Mouse (Mus musculus) forebrain, embryonic 16.5 days (tissue): ENCODE data around the gene Fry. TPM values are rescaled to one million over a fixed set of nuclear protein-coding genes. Genes with fewer than 3 reads are reported as not detected.

Experiments used
- ATAC-seq: fragments of 200-750 bp; cut with Nextera tagmentation; 2 replicates; pipeline ENCODE4 v1.8.0; 2017; ENCODE audit warnings: mild to moderate bottlenecking, moderate library complexity
- H3K27ac ChIP-seq: fragments of 300-500 bp; sonication (generic); 2 replicates; pipeline ENCODE4 v1.5.1; 2014; ENCODE audit warnings: low read length, control low read depth
- H3K27me3 ChIP-seq: fragments of 300-500 bp; sonication (generic); replicated peaks from 2 replicates; pipeline ENCODE4 v1.6.1; 2014; ENCODE audit warnings: low read length; ENCODE audit not compliant: control insufficient read depth, insufficient read depth
- H3K36me3 ChIP-seq: fragments of 300-500 bp; sonication (generic); 2 replicates; pipeline ENCODE4 v1.6.1; 2014; ENCODE audit not compliant: control insufficient read depth, insufficient read depth
- H3K4me1 ChIP-seq: fragments of 300-500 bp; sonication (generic); replicated peaks from 2 replicates; pipeline ENCODE4 v1.6.1; 2014; ENCODE audit warnings: low read length; ENCODE audit not compliant: control insufficient read depth, insufficient read depth
- H3K4me2 ChIP-seq: fragments of 300-500 bp; sonication (generic); 2 replicates; pipeline ENCODE4 v1.6.1; 2014; ENCODE audit warnings: mild to moderate bottlenecking, low read length, control low read depth
- H3K4me3 ChIP-seq: fragments of 300-500 bp; sonication (generic); replicated peaks from 2 replicates; pipeline ENCODE4 v1.5.1; 2014; ENCODE audit warnings: mild to moderate bottlenecking, low read length, control low read depth
- H3K9ac ChIP-seq: fragments of 300-500 bp; sonication (generic); replicated peaks from 2 replicates; pipeline ENCODE4 v1.6.1; 2014; ENCODE audit warnings: low read depth, low read length, control low read depth
- H3K9me3 ChIP-seq: fragments of 300-500 bp; sonication (generic); 2 replicates; pipeline ENCODE4 v1.6.1; 2016; ENCODE audit warnings: low read length; ENCODE audit not compliant: control insufficient read depth
- WGBS: fragments of 180-500 bp; shearing (Covaris S2); extraction: QIAGEN DNeasy Blood & Tissue Kit; methylation state at CpG from one replicate; pipeline ENCODE4 v1.1.7; 2014; 5-methylcytosine and 5-hydroxymethylcytosine counted together
- polyA plus RNA-seq: library from polyadenylated mRNA; unstranded; fragments of >200 nt; fragmentation: Nextera tagmentation; extraction: Ambion mirVana; gene quantifications from 2 replicates; pipeline ENCODE4 v1.2.1, GENCODE M21; 2015

Fry gene
- polyA plus RNA-seq, 1 experiment from 2014 or later: 45.4 TPM

DNA sequence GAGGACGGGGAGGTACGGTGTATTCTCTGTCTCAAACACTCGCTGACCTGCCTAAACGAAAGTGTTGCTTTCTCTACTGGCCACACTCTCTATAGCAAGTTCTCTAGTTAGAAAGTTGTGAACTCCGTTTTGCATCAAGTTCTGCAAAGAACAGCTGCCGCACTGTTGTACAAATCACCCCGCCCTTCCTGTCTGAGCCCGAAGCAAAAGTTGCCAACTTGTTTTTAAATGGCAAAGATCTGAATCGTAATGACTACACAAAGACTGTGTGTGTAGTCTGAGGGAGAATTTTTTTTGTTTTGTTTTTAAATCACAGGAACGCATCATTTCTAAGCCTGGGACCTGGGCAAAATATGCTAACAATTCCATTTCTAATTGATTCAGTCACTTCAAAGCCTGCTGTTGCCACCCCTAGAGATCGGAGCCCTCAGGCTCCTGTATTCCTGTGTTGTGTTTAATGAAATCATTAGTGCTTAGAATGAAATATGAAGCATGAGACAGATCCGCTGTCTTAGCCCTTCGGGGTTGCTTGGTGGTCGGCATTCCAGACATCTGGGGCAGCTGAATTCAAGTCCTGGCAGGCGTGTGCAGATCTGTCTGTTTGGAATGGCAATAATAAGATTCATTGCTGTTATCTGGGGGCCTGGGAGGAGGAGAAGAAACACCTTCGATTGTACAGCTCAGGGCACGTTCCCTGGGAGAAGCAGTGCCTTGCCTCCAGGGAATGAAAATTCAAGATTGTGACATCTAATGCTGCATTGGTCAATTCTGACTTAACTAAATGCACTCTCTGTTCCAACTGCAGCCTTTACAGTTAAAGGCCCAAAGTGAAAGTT is 339.7 kb downstream of the Fry start:
- H3K27me3 ChIP-seq: no peaks in the 10 kb centered on the region
- H3K4me3 ChIP-seq: no peak overlapping the region
- no peak overlapping the region for H3K27ac ChIP-seq
- H3K9me3 ChIP-seq: no peaks in the 10 kb centered on the region
- H3K4me2 ChIP-seq: no peak overlapping the region
- H3K4me1 ChIP-seq: no peaks in the 10 kb centered on the region
- H3K9ac ChIP-seq: no peak overlapping the region
- H3K36me3 ChIP-seq: peaks cover 29% of the 10 kb centered on the region
- whole genome bisulfite sequencing: 60% methylated on average over 17 of the region's 17 CpGs
- no peak for ATAC-seq

DNA sequence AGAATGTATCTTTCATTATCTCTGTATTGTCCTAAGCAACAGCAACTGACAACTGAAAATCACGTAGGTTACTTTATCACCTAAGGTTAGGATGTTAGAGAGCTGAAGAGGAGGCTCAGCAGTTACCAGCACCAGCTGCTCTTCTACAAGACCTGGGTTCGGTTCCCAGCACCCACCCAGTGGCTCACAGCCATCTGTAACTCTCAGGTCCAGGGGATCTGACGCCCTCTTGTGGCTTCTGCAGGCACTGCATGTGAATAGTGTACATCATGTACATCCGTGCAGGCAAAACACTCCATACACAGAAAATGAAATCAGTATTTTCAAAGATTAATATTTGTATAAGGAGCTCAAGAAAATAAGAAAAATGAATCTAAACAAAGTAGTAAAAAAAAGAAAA is 341.4 kb downstream of the Fry start:
- ATAC-seq: no peak
- Histone ChIP-seq H3K4me2 (no peak overlapping the region), H3K9me3 (no peaks in the 10 kb centered on the region), H3K36me3 (peaks cover 17% of the 10 kb centered on the region), H3K27me3 (no peaks in the 10 kb centered on the region), H3K4me1 (no peaks in the 10 kb centered on the region), H3K9ac (no peak overlapping the region), H3K27ac (no peak overlapping the region), H3K4me3 (no peak overlapping the region)
- WGBS: 77% methylated on average over 4 of the region's 4 CpGs

DNA sequence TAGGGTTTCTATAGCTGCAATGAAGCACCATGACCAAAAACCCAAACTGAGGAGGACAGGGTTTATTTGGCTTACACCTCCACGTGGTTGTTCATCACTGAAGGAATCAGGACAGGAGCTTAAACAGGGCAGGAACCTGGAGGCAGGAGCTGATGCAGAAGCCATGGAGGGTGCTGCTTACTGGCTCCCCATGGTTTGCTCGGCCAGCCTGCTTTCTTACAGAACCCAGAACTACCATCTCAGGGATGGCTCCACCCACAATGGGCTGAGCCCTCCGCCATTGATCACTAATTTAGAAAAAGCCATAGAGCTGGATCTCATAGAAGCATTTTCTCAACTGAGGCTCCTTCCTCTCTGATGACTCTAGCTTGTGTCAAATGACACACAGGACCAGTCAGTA is 346.3 kb downstream of the Fry start:
- Histone ChIP-seq H3K9ac (no peak overlapping the region), H3K4me2 (no peak overlapping the region), H3K27me3 (no peaks in the 10 kb centered on the region), H3K27ac (no peak overlapping the region), H3K4me3 (no peak overlapping the region), H3K36me3 (peaks cover 8% of the 10 kb centered on the region), H3K4me1 (no peaks in the 10 kb centered on the region), H3K9me3 (no peaks in the 10 kb centered on the region)
- no peak for ATAC-seq
- 55% methylated on average over 3 of the region's 3 CpGs for WGBS

DNA sequence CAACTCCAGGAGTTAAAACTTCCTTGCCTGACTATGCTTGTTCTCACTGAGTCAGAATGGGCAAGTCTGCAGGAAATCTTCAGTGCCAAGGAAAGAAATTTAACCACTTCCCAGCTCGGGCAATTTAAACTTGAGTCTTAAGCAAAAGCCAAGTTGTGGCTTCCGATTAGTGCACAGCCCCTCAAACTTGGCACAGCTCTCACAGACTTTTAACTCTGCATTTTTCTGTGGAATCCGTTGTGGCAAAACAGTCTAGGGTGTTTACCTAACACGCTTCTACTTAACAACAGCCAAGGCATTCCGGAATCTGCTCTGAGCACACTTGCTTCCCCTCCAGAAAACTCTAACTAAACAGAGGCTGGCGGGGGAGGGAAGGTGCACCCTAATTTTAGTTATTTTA is 346.8 kb downstream of the Fry start:
- no peaks in the 10 kb centered on the region for H3K9me3 ChIP-seq
- no peak overlapping the region for H3K4me2 ChIP-seq
- no peak overlapping the region for H3K9ac ChIP-seq
- 77% methylated on average over 6 of the region's 6 CpGs for WGBS
- H3K4me1 ChIP-seq: no peaks in the 10 kb centered on the region
- H3K27me3 ChIP-seq: no peaks in the 10 kb centered on the region
- no peak overlapping the region for H3K27ac ChIP-seq
- H3K4me3 ChIP-seq: no peak overlapping the region
- H3K36me3 ChIP-seq: peaks cover 8% of the 10 kb centered on the region
- ATAC-seq: no peak

DNA sequence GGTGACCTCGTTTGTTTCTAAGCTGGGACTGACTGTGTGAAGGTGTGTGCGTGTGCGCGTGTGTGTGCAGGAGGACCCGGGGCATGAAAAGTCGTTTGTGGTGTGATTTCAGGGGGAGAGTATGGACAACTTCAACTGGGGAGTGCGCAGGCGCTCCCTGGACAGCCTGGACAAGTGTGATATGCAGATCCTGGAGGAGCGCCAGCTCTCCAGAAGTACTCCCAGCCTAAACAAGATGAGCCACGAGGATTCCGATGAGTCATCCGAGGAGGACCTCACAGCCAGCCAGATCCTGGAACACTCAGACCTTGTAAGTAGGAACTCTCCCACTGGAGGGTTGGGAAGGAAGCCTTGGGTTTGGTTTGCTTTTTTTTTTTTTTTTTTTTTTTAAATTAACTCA is 347.7 kb downstream of the Fry start:
- no peak overlapping the region for H3K9ac ChIP-seq
- WGBS: 76% methylated on average over 12 of the region's 12 CpGs
- no peak overlapping the region for H3K4me2 ChIP-seq
- no peaks in the 10 kb centered on the region for H3K27me3 ChIP-seq
- peaks cover 8% of the 10 kb centered on the region for H3K36me3 ChIP-seq
- no peaks in the 10 kb centered on the region for H3K9me3 ChIP-seq
- ATAC-seq: no peak
- no peak overlapping the region for H3K4me3 ChIP-seq
- no peaks in the 10 kb centered on the region for H3K4me1 ChIP-seq
- H3K27ac ChIP-seq: no peak overlapping the region

DNA sequence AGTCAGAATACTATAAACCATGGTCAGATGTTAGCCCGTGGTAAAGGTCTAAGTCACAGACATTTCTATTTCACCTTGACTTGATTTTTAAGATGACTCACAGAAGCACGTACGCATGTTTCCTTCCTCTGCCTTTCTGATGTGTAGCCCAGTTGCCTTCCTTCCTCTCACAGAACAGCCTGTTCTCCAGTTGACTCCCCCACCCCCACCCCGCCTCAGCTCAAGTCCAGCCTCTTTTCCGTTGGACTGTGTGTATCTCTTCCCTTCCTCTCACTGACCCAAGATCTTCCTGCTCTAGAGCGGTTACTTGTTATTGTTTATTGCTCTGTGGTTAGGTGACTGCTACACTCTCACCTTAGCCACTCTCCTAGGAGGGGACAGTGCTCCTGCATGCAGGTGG is 350.0 kb downstream of the Fry start:
- no peaks in the 10 kb centered on the region for H3K4me1 ChIP-seq
- no peak for ATAC-seq
- H3K9ac ChIP-seq: no peak overlapping the region
- H3K9me3 ChIP-seq: 0 out of 2 replicates have a peak, but pooled peaks cover 2% of the 10 kb centered on the region
- 82% methylated on average over 6 of the region's 6 CpGs for WGBS
- H3K4me2 ChIP-seq: no peak overlapping the region
- H3K27me3 ChIP-seq: no peaks in the 10 kb centered on the region
- no peak overlapping the region for H3K27ac ChIP-seq
- H3K36me3 ChIP-seq: peaks cover 13% of the 10 kb centered on the region
- no peak overlapping the region for H3K4me3 ChIP-seq

DNA sequence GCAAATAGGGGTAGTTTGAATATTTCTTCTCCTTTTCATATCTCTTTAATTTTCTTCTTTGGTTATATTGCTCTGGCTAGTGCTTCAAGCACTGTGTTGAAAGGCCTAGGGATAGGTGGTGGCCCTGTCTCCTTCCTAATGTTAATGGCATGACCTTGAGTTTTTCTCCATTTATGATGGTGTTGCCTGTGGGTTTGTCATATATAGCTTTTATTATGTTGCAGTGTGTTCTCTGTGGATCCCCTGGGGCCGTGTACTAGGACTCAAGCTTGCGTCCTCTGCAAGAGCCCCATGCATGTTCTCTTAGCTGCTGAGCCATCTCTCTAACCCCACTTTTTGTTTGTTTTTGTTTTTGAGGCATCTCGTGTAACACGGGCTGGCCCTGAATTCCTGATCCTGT is 358.9 kb downstream of the Fry start:
- H3K27ac ChIP-seq: no peak overlapping the region
- H3K9ac ChIP-seq: no peak overlapping the region
- no peak for ATAC-seq
- 88% methylated on average over 4 of the region's 4 CpGs for WGBS
- no peaks in the 10 kb centered on the region for H3K27me3 ChIP-seq
- H3K9me3 ChIP-seq: 0 out of 2 replicates have a peak, but pooled peaks cover 3% of the 10 kb centered on the region
- H3K4me2 ChIP-seq: no peak overlapping the region
- no peaks in the 10 kb centered on the region; the same call in 1 of the 2 replicates for H3K36me3 ChIP-seq
- H3K4me3 ChIP-seq: no peak overlapping the region
- H3K4me1 ChIP-seq: no peaks in the 10 kb centered on the region

DNA sequence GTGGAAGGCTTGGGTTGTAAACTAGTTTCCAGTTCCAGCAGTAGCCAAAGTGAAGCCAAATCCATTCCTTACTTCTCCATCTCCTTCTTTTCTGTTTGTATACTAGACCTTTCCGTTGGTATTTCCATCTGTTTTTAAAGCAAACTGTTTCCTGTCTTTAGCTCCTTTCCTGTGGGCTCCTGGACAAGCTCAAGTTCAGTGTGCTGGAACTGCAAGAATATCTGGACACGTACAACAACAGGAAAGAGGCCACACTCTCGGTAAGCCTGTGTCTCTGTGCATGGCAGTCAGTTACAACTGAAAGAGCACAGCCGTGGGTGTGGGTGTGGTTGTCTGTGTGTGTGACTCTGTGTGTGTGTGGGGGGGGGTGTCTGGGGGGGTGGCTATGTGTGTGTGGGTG is 360.2 kb downstream of the Fry start:
- Histone ChIP-seq H3K9ac (no peak overlapping the region), H3K4me2 (no peak overlapping the region), H3K9me3 (no peaks in the 10 kb centered on the region), H3K36me3 (peaks cover 2% of the 10 kb centered on the region; the same call in 1 of the 2 replicates), H3K27me3 (no peaks in the 10 kb centered on the region), H3K4me1 (no peaks in the 10 kb centered on the region), H3K27ac (no peak overlapping the region), H3K4me3 (no peak overlapping the region)
- no peak for ATAC-seq
- 86% methylated on average over 4 of the region's 4 CpGs for WGBS

DNA sequence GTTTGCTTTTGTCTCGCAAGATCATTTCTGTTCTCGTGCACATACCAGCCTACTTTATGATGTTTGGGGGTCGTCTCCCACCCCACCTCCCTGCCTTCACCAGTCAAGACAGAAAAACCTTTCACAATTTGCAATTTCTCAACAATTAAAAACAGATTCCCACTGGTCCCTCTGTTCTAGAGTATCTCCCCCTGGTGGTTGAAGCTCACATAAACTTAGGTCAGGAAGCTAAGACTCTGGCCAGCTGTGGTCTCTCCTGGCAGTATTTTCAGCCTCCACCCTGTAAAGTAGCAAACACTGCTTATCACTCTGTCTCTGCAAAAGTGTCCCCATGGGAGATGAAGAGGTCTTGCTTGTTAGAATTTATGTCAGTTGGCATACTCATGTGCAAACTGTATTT is 366.8 kb downstream of the Fry start:
- Histone ChIP-seq H3K4me2 (no peak overlapping the region), H3K27ac (no peak overlapping the region), H3K4me1 (no peaks in the 10 kb centered on the region), H3K4me3 (no peak overlapping the region), H3K9ac (no peak overlapping the region), H3K36me3 (peaks cover 2% of the 10 kb centered on the region; the same call in 1 of the 2 replicates), H3K27me3 (no peaks in the 10 kb centered on the region), H3K9me3 (no peaks in the 10 kb centered on the region)
- no peak for ATAC-seq
- 65% methylated on average over 3 of the region's 3 CpGs for WGBS
